Mouse (Mus musculus) heart, postnatal 0 days (tissue): Measurements from ENCODE around the gene 1700024P04Rik.

Experiments
- CTCF ChIP-seq: IDR thresholded peaks from 2 replicates; pipeline ENCODE4 v1.5.1; 2016; ENCODE audit warnings: antibody characterized with exemption, control low read depth, low read depth
- EP300 ChIP-seq: IDR thresholded peaks from 2 replicates; pipeline ENCODE4 v1.6.1; 2016; ENCODE audit warnings: antibody characterized with exemption, low read depth

- no peak for TF ChIP-seq EP300
- TF ChIP-seq CTCF: no peak
Observed at GRCm38 (mm10) chr13:98953830-98954229, 30.5 kb downstream of the 1700024P04Rik start.
